ENCODE assay signal across 30 mouse cellular contexts in genomic region chr6:118242941-118243340, GRCm38 (mm10). TPM values are rescaled to one million over a fixed set of nuclear protein-coding genes. Genes with fewer than 3 reads are reported as not detected.
"Had no signal": no experiment of that assay in that cellular context is flagged by ENCODE, and none has a peak within 500 bp of the region (broad histone marks: within the 10 kb centered on the region; RNA-seq: fewer than 3 reads in every experiment).

No protein-coding gene starts in this region.

- H3K4me1 ChIP-seq: limb, embryonic 10.5 days; limb, embryonic 12.5 days; limb, embryonic 13.5 days; limb, embryonic 15.5 days; liver, embryonic 12.5 days; liver, embryonic 13.5 days; liver, embryonic 15.5 days; lung, embryonic 15.5 days; megakaryocyte, embryonic 14.5 days; midbrain, embryonic 10.5 days; midbrain, embryonic 12.5 days; midbrain, embryonic 13.5 days; midbrain, embryonic 15.5 days; neural tube, embryonic 12.5 days had no signal

- H3K27ac ChIP-seq: limb, embryonic 10.5 days; limb, embryonic 12.5 days; limb, embryonic 13.5 days; limb, embryonic 15.5 days; liver, embryonic 12.5 days; liver, embryonic 13.5 days; liver, embryonic 14.5 days; liver, embryonic 15.5 days; lung, embryonic 15.5 days; macrophage; midbrain, embryonic 10.5 days; midbrain, embryonic 12.5 days; midbrain, embryonic 13.5 days; midbrain, embryonic 15.5 days; neural tube, embryonic 12.5 days had no signal

- DNase-seq: left cerebral cortex, postnatal 4 days; liver; liver, embryonic 13.5 days; liver, postnatal 0 days; lung, adult 18-20 months; lung, adult 2 months; lung, embryonic 14.5 days; lung, postnatal 10 days; lung, postnatal 14 days; lung, postnatal 36 days; lung, postnatal 4 days; midbrain, embryonic 14.5 days had no signal

- H3K4me3 ChIP-seq: limb, embryonic 10.5 days; limb, embryonic 12.5 days; limb, embryonic 13.5 days; limb, embryonic 15.5 days; liver, embryonic 12.5 days; liver, embryonic 13.5 days; liver, embryonic 15.5 days; lung, embryonic 15.5 days; megakaryocyte, embryonic 14.5 days; midbrain, embryonic 10.5 days; midbrain, embryonic 12.5 days; midbrain, embryonic 13.5 days; midbrain, embryonic 15.5 days; myocyte; neural tube, embryonic 12.5 days had no signal

- H3K27me3 ChIP-seq: limb, embryonic 12.5 days; limb, embryonic 13.5 days; limb, embryonic 15.5 days; liver, embryonic 12.5 days; liver, embryonic 13.5 days; liver, embryonic 15.5 days; lung, embryonic 15.5 days; midbrain, embryonic 12.5 days; midbrain, embryonic 13.5 days; midbrain, embryonic 15.5 days; neural tube, embryonic 12.5 days had no signal

- H3K36me3 ChIP-seq: limb, embryonic 10.5 days; limb, embryonic 12.5 days; limb, embryonic 13.5 days; limb, embryonic 15.5 days; liver, embryonic 12.5 days; liver, embryonic 13.5 days; liver, embryonic 15.5 days; lung, embryonic 15.5 days; midbrain, embryonic 10.5 days; midbrain, embryonic 12.5 days; midbrain, embryonic 13.5 days; midbrain, embryonic 15.5 days; neural tube, embryonic 12.5 days had no signal

- H3K9me3 ChIP-seq: limb, embryonic 10.5 days; limb, embryonic 12.5 days; limb, embryonic 13.5 days; limb, embryonic 15.5 days; liver, embryonic 12.5 days; liver, embryonic 13.5 days; liver, embryonic 15.5 days; lung, embryonic 15.5 days; midbrain, embryonic 10.5 days; midbrain, embryonic 12.5 days; midbrain, embryonic 13.5 days; midbrain, embryonic 15.5 days; neural tube, embryonic 12.5 days had no signal

RNA-seq across cellular contexts. Expression of gene Ret, which starts 45.4 kb away (rescaled TPM):
- total RNA-seq: liver, adult 2 months; megakaryocyte-erythroid progenitor cell, adult 5-6 weeks had no signal
- polyA plus RNA-seq: macrophage had no signal
